Mouse (Mus musculus) forelimb bud, embryonic 11.5 days (tissue): ENCODE data around the gene Med12l.
A peak's percentile ranks its signal among the peaks of the same experiment; 100 is the strongest.

Experiments used
- DNase-seq: peaks from one replicate; pipeline ENCODE4 v3.0.0-alpha.2; 2012; ENCODE audit warnings: low read depth, low spot score

Gene Med12l

DNA sequence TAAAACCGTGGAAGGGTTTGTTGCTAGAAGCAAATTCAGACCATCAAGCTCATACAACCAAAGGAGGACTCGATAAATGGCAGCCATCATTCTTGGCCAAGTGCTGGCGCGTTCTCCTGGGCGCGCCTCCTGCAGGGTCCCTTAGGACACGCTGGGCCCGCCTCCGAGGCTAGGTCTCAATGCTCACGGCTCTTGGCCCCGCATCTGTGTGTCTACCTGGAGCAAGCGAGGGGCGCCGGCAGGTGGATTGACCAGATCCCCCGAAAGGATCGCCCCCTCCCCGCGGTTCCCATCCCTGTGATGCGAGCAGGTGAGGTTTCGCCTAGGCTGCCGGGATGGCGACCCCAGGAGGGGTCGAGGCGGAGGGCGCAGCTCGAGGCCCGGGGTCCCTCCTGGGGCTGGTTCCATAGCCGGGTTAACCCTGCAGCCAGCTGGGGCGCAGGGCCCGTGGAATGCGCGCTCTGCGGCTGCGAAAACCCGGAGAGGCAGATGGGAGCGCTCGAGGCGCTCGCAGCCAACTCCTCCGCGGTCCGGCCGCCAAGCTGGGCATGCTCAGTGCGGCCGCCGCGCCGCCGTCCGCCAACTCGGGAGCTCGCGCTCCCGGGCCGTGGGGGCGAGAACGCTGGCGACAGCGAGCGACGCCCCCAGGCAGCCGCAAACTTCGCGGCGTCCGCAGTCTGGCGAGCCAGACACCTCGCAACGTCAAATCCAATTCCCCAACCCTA, at the start of gene Med12l:
TSS of gene Med12l (plus strand) at position 555 of the 725 bp plus-strand sequence.
- peak; percentile 74 for DNase-seq

DNA sequence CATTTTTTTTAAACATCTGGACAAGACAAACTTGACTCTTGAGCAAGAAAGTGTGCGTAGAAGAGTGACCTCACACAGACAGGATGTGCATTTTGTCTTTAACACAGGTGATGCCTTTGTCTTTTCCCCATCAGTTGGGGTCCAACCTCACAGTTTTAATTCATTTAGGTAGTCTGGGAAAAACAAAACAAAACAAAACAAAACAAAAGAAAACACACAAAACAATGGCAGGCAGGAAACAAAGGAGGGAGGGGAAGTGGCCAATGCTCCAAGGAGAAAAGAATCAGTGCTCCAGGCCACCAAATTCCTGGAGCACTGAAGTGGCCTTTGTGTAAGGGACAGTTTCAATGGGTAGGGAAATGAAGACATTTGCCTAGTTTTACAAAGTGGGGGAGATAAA, 44.5 kb upstream of the Med12l start:
- no peak for DNase-seq

DNA sequence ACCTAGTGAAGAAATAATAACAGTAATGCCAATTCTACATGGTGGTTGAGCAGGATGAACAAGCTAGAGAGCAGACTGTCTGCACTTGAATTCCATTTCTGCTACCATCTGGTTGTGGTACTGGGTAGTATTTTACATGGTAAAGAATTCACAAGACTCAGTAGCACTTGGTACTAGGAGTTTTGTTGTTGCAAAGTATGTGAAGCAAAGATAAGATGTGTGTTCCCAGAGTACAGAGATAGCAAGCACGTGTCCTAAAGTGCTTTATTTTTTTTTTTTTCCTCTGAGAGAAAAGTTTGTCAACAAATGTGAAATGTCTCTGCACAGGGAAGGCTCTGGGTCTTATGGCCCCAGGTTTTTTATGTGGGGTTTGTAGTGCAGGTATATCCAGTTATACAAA, 28.2 kb upstream of the Med12l start:
- no peak for DNase-seq

DNA sequence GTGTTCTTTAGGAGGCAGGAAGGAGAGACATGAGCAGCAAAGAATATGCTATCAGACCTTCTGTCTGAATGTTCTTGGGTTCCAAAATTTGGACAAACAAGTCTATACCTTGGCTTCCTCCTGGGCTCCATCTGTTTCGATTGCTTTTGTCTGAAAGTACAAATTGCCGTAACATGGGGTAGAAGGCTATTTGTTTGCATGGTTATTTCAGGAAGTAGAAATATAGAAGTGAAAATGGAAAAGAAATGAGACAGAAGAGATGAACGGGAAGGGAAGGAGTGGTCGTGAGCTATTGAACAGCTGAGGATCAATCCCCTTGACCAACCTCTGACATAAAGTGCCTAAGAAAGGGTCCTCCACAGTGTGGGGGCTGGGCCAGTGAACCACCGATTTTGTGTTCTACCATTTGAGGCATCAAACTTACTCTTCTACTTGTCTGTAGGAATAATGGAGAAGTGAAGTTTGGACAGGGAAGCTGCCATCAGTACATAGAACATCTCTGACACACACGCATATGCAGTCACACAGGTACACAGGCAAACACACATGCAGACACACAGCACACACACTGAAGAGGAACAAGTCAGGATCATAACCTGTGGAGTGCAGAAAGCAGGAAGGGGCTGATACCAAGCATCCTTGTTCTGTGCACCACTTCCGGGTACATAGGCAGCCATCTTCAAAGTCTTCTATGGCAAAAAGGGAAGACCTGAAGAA, 27.6 kb upstream of the Med12l start:
- DNase-seq: no peak

DNA sequence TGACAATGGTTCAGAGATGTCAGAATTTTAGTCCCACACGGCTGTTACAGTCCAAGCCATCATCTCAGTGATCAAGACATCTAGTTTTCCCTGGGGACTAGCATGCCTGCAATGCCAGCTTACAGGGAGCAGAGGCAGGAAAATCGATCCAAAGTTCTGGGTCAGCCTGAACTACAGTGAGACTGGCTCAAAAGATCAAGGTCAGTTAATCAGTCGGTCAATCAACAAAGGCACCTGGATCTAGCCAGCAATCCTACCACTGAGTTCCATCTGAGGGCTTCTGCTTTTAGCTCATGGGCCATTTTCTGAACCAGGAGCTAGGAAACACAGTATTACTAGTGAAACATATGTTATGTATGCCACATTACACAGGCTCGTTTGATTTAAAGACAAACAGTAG, 25.0 kb upstream of the Med12l start:
- DNase-seq: no peak

DNA sequence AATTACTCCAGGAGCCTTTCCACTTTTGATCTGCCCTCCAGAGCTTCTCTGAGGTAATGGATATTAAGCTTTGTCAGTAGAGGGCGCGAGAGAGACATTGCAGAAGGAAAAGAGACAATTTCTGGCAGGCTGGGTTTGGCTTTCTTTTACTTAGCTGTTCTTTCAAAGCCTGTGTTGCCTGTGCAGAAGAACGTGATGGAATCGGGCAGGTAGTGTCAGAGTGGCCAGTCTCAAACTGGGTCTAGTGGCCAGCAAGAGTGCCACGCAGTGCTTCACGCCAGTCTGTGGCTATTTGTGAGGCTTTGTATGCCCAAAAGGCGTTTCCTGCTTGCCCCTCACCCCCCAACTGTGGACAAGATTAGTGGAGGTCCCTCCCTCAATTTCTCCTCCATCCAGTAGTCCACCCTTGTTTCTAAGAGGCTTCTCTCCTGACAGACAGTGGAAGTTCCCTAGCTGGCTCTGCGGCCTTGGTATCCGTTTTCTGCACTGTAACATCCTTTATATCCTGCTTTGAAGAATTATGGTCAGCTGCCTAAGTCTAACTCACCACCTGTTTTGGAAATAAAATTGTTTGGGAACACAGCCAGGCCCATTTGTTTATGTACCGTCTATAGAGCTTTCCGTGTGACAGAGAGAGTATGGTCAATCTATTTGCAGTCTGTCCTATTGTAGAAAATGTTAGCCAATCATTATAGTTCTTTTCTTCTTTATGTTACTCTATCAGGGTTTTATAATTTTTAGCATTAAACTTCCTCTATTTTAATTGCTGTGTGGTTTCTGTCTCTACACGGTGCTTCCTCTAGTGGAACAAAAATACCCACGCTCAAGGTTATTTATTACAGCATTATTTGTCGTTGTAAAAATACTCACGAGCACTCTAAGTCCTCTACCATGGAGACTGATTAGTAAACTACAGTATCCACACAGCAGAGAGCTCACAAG, 22.5 kb upstream of the Med12l start:
- DNase-seq: peak; percentile 81

DNA sequence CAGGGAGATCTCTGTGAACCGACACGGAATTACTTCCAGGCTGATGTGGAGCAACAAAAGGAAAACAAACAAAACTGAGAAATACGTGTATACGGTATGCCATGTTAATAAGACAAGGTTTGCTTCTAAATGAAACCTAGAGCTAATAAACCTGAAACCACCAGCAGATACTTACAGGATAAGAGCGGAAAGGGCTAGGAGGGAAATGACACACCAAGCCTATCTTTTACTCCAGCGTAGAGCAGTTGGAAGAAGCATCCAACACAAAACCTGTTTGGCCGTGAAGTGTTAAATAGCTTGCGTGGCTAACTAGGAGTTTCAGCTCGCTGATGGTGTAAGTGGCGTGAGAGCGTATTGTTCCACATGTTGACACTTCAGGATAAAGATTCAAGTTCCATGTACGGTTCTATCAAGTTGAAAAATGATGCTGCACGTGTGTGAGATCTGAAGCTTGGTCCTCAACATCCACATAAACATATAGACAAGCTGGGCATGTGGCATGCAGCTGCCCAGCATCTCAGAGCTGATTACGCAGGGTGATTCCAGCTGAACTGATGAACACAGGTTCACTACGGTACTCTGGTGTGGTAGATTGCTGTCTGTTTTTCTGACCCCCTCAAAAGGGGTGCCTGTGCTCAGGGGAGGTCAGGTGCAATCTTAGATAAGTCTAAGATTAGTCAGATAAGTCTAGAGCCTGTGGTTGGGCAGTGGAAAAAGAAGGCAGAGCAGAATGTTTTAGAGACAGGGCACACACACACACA, 21.6 kb upstream of the Med12l start:
- no peak for DNase-seq

DNA sequence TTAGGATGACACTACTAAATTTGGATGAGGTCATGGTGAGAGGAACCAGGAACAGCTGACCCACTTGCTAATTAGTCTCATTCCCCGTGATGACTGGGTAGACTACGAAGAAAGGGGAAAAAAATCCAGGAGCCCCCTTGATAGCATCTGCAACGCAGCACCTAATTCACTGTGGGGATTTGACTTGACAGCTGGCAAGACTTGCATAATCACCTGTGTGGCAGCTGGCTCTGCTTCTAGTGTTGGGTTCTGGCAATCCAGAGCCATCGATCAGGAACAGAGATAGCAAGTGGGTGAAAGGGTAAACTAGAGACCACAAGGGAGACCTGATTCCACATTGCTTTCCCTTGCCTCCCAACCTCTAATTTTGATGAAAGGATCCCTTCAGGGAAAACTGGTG, 19.8 kb upstream of the Med12l start:
- DNase-seq: no peak

DNA sequence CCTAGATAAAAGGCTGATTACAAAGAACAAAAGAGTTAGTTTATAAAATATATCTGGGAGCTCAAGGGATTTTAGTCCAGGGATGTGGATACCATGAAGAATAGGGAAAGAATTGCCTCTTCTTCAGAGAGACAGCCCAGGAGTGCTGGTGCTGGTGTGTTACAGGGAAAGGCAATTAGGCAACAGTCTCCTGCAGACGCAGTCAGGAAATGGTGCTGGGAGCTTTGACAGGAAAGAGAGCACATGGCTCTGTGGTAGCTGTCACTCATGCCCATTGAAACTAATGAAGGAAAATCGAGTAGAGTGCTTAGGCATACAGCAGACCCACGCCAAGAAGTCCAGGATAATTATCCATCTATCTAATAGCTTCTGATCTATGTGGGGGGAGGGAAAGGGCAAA, 16.3 kb upstream of the Med12l start:
- DNase-seq: no peak

DNA sequence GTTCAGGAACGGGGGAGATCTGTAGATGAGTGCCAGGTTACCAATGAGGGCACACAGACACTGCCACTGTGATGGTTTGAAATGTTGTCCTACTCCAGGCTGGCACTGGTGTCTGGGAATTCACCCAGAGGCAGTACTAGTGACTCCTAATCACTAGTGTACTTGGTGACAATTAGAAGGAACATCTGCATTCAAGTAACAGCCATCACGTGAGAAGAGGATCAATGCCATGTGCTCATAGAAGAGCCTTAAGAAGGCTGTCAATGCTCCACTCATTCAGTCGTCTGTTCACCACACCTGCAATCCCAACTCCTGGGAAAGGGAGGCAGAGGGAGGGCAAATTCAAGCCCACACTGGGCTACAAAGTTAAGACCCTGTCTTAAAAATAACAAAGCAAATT, 15.1 kb upstream of the Med12l start:
- no peak for DNase-seq

DNA sequence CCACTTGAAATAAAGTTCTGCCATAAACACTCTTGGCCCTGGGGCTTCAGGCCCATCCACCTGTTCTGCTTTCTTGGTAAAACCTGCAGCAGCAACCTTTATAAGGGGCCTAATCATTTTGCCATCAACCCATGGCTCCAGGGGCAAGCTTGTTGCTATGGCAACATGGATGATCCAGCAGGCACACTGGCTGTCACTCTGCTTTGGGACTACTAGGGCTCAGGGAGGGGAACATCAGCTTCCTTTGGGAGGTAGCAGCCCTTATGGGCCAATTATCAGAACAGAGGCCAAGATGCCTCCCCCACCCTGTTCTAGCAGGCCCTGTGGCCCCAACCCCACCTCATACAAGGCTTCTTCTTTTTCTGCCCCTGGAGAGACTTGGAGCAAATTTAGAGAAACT, 13.5 kb upstream of the Med12l start:
- no peak for DNase-seq

DNA sequence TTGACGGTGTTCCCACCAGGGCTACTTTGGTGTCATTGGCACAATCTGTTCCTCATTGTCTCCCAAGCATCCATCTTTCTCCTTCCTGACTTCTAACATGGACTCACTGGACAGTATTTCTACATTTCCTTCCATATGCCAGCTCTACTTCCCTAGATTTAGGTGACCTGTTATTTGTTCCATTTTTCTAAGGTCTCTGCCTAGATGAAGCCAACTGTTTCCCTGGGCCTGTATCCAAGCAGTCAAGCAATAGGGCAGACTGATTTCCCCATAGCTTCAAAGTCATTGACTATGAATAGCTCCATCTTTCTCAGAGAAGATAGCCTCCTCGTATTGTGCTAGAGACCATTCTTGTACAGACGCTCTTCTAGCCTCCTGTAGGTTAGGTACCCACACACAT, 12.0 kb upstream of the Med12l start:
- no peak for DNase-seq

DNA sequence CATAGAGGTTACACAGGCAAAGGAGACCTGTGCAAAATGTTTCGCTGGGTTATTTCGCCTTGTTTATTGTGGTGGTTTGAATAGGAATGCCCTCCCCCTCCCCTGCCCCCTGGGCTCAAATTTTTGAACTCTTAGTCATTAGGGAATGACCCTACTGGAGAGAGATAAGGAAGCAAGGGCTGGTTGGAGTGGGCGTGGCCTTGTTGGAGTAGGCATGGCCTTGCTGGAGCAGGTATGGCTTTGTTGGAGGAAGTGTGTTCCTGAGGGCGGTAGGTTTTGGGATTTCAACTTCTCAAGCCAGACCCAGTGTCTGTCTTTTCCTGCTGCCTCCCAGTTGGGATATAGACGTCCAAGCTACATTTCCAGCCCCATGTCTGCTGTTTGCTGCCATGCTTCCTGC, 1.9 kb upstream of the Med12l start:
- no peak for DNase-seq

DNA sequence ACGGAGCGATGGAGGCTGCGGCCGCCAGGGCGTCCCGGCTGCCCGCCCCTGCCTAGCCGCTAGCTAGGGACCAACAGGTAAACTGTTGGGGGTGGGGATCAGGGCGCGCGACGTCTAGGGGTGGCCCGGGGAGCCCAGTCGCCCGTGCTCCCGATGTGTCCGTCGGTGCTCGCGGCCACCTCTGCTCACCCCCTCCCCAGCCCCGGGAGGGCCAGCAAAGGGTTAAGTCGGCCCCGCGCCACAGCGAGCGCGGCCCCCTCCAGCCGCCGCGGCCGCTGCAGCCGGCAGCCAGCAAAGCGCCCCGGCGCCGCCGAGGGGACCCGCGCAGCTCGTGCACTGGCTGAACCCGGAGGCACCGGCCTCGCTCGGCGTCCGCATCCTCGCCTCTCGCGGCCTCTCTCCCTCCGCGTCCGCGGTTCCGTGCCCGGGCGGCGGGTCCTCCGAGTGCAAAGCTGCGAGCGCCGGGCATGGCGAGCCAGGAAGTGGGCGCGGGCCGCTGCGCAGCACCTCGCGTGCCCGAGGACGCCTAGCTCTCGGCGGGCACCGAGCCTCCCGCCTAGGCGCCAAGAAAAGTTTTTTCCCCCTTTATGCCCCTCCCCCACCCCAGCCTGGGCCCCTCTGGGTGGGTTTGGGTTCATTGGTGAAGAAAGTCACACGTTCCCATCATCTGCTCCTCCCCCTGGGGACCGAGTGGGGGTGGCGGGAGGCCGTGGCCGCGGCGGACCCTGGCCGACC, 538 bp downstream of the Med12l start:
- DNase-seq: peak; percentile 30

DNA sequence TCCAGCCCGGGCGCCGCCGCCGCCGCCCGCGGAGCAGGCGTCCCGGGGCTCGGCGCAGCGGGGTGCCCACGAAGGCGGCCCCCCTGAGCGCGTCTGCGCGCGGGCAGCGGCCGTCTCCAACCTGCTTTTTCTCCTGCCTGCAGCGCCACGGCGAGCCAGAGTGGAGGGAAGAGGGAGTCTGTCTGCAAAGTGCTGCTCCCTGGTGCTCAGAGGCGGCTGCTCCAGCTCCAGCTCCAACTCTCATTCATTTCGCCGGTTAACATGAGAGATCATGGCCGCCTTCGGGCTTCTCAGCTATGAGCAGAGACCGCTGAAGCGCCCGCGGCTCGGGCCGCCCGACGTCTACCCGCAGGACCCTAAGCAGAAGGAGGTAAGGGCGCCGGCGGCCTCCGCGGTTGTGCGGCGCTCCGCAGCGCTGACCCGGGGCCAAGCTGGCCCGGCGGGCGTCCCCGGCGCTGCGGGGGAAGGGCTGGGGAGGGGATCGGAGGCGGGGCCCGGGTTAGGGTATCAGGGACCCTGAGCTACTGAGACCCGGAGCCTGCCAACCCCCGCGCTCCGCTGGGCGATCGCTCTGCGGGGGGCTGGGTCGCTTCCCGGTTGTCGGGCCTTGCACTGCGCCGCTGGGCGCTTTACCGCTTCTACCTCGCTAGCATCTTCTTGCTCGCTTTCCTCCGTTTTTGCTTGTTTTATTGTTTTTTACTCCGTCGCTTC, 1.3 kb downstream of the Med12l start:
- DNase-seq: peak; percentile 76

DNA sequence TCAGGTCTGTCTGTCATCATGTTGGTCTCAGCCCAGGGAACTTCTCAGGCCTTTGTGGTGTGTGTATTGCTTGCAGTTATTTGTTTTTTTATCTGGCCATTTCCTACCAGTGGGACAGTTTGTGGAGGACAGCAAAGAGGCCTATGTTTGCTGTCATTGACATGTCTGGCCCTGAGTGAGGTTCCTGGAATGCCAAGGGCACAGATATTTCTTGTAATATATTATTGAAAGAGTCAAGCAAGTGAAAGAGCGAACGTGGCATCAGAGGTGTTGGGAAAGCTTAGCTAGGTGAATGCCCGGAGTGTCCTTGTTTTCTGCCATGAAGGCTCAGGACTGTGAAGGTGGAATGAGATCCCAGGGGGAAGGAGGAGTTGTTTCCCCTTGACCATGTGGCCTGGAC, 4.7 kb downstream of the Med12l start:
- DNase-seq: no peak

DNA sequence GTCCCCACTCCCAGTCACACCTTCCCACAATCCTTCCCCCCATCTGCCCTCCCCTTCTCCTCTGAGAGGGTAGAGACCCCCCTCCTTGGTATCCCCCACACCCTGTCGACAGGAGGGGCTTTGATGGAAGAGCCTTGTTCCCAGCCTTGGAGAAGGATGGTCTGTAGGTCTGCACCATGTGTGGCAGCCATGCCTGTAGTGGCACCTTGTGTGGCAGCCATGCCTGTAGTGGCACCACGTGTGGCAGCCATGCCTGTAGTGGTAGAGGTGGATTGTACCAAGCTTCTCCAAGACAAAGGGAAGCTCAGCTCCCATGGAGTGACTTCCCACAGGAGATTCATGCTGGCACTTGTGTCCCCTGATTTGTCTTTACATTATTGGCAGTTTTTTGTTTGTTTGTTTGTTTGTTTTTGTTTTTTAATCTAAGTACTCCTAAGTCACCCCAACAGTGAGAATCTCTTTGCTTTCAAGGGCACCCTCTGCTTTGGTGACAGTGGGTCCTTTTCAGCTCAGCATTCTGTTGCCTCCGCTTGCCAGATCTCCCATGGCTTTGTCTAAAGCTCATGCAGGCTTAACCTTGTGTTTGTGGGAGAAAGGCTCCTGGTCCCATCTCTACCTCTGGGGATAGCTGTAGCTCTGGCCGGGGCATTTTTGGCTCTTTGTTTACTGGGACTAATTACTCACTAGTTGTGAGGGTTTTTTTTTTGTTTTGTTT, 10.2 kb downstream of the Med12l start:
- no peak for DNase-seq

DNA sequence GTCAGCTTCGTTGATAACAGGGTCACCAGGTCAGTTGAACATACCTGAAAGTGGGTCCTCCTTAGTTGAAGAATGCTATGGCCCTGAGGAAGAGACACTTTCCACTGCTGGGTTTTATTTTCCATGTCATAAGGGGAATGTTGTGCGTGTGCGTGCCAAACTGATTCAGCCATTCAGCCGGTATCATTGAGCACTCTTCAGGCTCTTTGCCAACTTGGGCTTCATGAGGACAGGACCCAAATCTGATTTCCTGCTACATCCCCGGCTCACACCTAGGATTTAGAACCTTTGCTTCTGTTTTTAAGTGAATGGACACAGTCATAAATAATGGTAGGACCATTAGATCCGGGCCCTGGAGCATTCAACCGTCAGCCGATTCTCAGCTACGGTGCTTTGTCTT, 10.9 kb downstream of the Med12l start:
- DNase-seq: no peak

DNA sequence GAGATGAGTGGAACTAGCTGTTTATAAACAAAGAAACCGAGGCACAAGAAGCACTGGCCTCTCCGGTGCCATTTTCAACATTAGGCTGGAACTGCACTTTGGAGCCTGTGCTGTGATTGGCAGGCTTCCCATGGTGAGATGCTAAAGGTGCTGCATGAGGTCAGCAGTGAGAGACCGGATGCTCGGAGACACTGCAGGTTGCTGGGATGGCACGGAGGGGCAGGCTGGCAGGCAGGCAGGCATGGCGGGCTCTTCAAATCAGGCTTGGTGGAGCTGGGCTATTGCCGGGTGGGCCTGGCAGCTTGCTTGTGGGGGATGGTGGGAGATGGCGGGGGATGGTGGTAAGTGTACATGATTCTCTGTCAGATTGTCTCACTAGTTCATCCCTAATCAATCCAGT, 15.6 kb downstream of the Med12l start:
- DNase-seq: no peak

DNA sequence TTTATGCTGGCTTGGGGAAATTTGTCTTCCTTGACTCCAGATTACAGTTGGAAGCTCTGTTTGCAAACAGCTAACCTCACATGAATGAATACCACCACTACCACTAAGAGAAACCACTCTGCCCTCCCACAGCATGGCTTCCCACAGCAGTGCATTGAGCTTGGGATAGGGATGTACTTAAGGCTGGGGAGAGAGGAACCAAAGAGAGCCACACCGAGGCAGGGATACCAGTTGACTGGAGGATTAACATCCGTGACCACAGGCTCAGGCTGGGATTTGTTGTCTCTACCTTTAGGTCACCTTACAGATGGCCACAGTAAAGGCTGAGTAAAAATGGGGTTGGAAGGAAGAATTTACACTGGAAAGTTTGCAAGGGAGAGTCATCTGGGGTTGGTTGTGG, 16.6 kb downstream of the Med12l start:
- no peak for DNase-seq
